Mouse (Mus musculus) CD4-positive, CD25-positive, alpha-beta regulatory T cell (primary cell): ENCODE measurements around the gene Faim2. TPM values are rescaled to one million over a fixed set of nuclear protein-coding genes. Genes with fewer than 3 reads are reported as not detected.

ENCODE experiments used
- polyA plus RNA-seq: library from polyadenylated mRNA; unstranded; fragments of 100-300 nt; shearing (Covaris generic); gene quantifications from one replicate; pipeline ENCODE4 v1.2.1, GENCODE M21; 2017

Faim2 gene
- polyA plus RNA-seq = 0.13 TPM

GRCm38 (mm10) chr15:99527629-99528353 is at the start of gene Faim2:
TSS of gene Faim2 (minus strand) at chr15:99528165.

DNA sequence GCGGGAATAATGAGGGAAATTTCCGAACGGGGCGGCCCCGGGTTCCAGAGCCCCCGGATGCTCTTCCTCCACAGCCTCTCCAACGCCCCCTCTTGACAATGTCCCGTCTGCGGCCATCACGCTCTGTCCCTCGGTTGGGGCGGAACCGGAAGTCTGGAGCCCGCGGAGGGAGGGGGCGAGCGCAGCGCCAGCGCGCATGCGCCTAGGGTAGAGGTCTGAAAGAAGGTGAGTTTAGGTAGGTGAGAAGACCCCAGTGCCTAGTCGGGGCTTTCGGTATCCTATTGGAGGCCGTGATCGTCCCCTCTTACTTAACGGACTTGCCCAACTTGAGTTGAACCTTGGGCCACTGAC is 53.4 kb downstream of the Faim2 start, which contains the start of gene Bcdin3d:
Gene Bcdin3d (minus strand): TSS at position 155 of the 351 bp plus-strand sequence.

DNA sequence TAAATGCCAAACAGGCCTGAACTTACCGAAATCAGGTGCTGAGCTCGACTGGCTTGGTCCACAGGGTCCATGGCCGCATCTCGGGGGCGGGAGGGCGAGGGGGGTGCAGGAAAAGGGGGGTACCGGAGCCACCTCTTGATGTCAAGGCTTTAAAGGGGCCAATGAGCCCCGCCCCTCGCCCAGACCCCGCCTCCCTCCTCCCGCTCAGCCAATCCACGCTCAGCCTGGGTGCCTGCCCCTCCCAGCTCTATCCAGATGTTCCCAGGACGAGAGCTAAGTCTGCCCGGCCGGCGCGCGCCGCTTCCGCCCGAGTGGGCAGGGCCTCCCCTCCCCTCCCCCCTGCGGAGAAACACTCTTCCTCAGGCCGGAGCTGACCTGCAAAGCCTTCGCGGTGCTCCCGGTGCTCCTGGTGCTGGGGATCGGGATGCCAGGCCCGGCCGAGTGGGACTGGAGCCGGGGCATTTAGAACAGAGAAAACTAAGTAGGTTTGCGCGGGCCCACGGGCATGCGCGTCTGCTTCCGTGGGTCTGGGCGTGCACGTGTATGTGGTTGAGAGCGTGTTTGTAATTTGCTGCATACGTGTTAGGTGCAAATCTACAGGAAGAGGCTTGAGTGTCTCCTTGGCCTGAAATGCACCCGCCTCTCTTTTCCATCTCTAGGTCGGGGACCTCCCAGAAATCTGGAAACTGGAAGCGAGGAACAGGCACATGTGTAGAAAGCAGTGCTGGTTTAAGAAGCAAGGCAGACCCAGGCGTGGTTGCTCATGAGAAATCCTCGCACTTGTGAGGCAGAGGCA is 70.2 kb downstream of the Faim2 start, which contains the start of gene Nckap5l:
Gene Nckap5l (minus strand): TSS at position 143 of the 796 bp plus-strand sequence.

Other genes starting within 250 kb of the Faim2 start
- gene Prpf40b, start 233.1 kb downstream of the Faim2 start, polyA plus RNA-seq = 14.2 TPM
- 0.38 TPM for gene Fam186b, start 232.3 kb downstream of the Faim2 start, polyA plus RNA-seq
- gene Fmnl3, start 157.7 kb downstream of the Faim2 start, polyA plus RNA-seq = 88.8 TPM
- 178 TPM for gene Tmbim6, start 135.3 kb downstream of the Faim2 start, polyA plus RNA-seq
- 16.1 TPM for gene Nckap5l, start 70.4 kb downstream of the Faim2 start, polyA plus RNA-seq
- 30.7 TPM for gene Bcdin3d, start 53.4 kb downstream of the Faim2 start, polyA plus RNA-seq
- gene Aqp2, start 50.9 kb upstream of the Faim2 start, polyA plus RNA-seq = not detected
- not detected for gene Aqp5, start 62.6 kb upstream of the Faim2 start, polyA plus RNA-seq
- gene Aqp6, start 73.2 kb upstream of the Faim2 start, polyA plus RNA-seq = not detected
- 21.3 TPM for gene Racgap1, start 123.5 kb upstream of the Faim2 start, polyA plus RNA-seq
- 1.0 TPM for gene Asic1, start 142.2 kb upstream of the Faim2 start, polyA plus RNA-seq
- gene Smarcd1, start 174.0 kb upstream of the Faim2 start, polyA plus RNA-seq = 36.9 TPM
- gene Gm17349, start 177.3 kb upstream of the Faim2 start, polyA plus RNA-seq = not detected
- gene Gpd1, start 189.3 kb upstream of the Faim2 start, polyA plus RNA-seq = 0.06 TPM
- 162 TPM for gene Cox14, start 197.5 kb upstream of the Faim2 start, polyA plus RNA-seq
- 85.7 TPM for gene Cers5, start 244.7 kb upstream of the Faim2 start, polyA plus RNA-seq